9 mouse cellular contexts compared by ENCODE assay signal in the genomic region with DNA sequence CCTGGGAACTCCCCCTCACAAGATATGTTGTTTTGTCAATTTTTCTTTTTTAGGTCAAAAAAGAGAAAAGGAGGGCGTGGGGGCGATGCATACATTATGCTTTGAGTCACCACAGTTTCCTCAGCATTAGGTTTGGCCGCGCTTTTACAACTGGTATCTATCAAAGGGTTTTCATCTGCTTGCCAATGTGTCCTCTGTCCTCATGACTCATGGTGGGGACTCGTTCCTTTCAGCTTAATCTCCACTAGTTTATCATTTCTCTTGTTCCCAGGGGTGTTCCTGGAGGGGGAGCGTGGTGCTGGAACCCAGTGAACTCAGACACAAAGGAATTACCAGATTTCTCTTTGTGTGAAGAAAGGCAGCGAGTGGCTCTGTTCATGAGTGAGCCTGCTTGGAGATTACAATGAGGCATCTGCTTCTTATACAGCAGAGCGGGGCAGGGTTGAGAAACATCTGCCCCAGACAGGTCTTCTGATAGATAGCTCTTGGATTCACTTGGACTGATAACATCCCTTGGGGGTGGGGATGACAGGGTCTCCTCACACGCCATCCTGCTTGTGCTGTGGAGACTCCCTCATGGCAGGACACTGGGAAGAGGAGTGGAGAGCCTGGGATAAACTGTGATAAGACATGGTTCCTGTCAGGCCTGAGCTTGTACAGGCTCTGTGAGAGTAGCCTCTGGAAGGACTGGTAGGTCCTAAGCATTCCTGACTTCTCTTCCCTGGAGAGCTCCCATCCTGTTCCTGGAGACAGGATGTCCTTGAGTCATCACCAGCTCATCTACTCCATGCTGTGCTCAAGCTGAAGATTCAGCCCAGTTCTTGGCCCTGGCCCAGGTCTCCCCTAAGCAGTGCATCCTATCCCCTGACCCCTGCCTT.
DNase-seq lines count a peak whose midpoint lies in the region; ATAC-seq and TF ChIP-seq lines count a peak whose summit lies in the region.
"Had no signal": no experiment of that assay in that cellular context is flagged by ENCODE, and none has a peak within 500 bp of the region (broad histone marks: within the 10 kb centered on the region; RNA-seq: fewer than 3 reads in every experiment).

No protein-coding gene starts in this region.

- no peak overlapping the region for H3K27ac ChIP-seq in kidney, postnatal 0 days
- no peak overlapping the region for H3K27ac ChIP-seq in liver, embryonic 13.5 days

- no peak for TF ChIP-seq CTCF in kidney, postnatal 0 days (IDR thresholded peaks at IDR 0.05; ENCODE audit: low read depth)

- DNase-seq in kidney, postnatal 0 days (ENCODE audit: low spot score) = peak; percentile 19
- DNase-seq in kidney, postnatal 10 days = no peak
- peak; percentile 75 for DNase-seq in Muller cell, postnatal 12 days (ENCODE audit: inconsistent ontology term)
- peak; percentile 24 for DNase-seq in heart, adult 8-10 months (ENCODE audit: low spot score)
- DNase-seq in liver, embryonic 13.5 days = no peak
- DNase-seq in thymus, postnatal 36 days = no peak
- DNase-seq in cerebellum, adult 9-10 months = no peak
- DNase-seq: cerebellum, adult 11-12 months had no signal

- no peaks in the 10 kb centered on the region for H3K9me3 ChIP-seq in kidney, postnatal 0 days (replicated peaks; ENCODE audit: low read length)
- H3K9me3 ChIP-seq in liver, embryonic 13.5 days (replicated peaks) = no peaks in the 10 kb centered on the region

- no peaks in the 10 kb centered on the region for H3K27me3 ChIP-seq in kidney, postnatal 0 days (ENCODE audit: insufficient read depth, low read length)
- H3K27me3 ChIP-seq in liver, embryonic 13.5 days = no peaks in the 10 kb centered on the region

- no peak overlapping the region for H3K4me2 ChIP-seq in kidney, postnatal 0 days (ENCODE audit: low read length)
- H3K4me2 ChIP-seq in liver, embryonic 13.5 days = no peak overlapping the region

- no peaks in the 10 kb centered on the region for H3K36me3 ChIP-seq in kidney, postnatal 0 days (ENCODE audit: insufficient read depth, low read length)
- no peaks in the 10 kb centered on the region for H3K36me3 ChIP-seq in liver, embryonic 13.5 days

- H3K9ac ChIP-seq in kidney, postnatal 0 days (ENCODE audit: low read depth, low read length) = no peak overlapping the region
- H3K9ac ChIP-seq in liver, embryonic 13.5 days = no peak overlapping the region

- WGBS in kidney, postnatal 0 days = 73% methylated on average over 9 of the region's 9 CpGs
- WGBS in liver, embryonic 13.5 days (ENCODE audit: insufficient replicate concordance) = 60% methylated on average over 9 of the region's 9 CpGs

- no peaks in the 10 kb centered on the region for H3K4me1 ChIP-seq in kidney, postnatal 0 days (replicated peaks; ENCODE audit: insufficient read depth, low read length)
- no peaks in the 10 kb centered on the region for H3K4me1 ChIP-seq in liver, embryonic 13.5 days (replicated peaks)

- H3K4me3 ChIP-seq in kidney, postnatal 0 days (replicated peaks; ENCODE audit: low read depth, low read length) = no peak overlapping the region
- no peak overlapping the region for H3K4me3 ChIP-seq in liver, embryonic 13.5 days (replicated peaks)

- no peak for ATAC-seq in kidney, postnatal 0 days (replicated peaks; ENCODE audit: low FRiP score, low read depth)
- ATAC-seq in liver, embryonic 13.5 days (ENCODE audit: low read depth) = peak; percentile 39; the same call in 1 of the 2 replicates
- ATAC-seq in megakaryocyte progenitor cell, adult 5-6 weeks (replicated peaks; ENCODE audit: poor library complexity) = no peak

Comparison
In these comparisons a context has a peak if more than half of its experiments do, and no peak if none do; other contexts are left out.
1. DNase-seq: peak in kidney, postnatal 0 days (single experiment), Muller cell, postnatal 12 days (single experiment) and heart, adult 8-10 months (single experiment); none in kidney, postnatal 10 days (single experiment), liver, embryonic 13.5 days (single experiment), thymus, postnatal 36 days (0 of 2) and cerebellum, adult 9-10 months (single experiment).